Mouse (Mus musculus) bone marrow, adult 2 months (tissue): ENCODE measurements around the gene Cacna1c. TPM values are rescaled to one million over a fixed set of nuclear protein-coding genes. Genes with fewer than 3 reads are reported as not detected.

Source experiments
- H3K27ac ChIP-seq: fragments of 200-500 bp; 2 replicates; pipeline ENCODE4 v1.5.1; 2012; ENCODE audit warnings: low read depth, mild to moderate bottlenecking, control low read depth, inconsistent platforms, low read length; ENCODE audit not compliant: control insufficient read depth, poor library complexity, insufficient read depth
- H3K4me1 ChIP-seq: fragments of 200-500 bp; 2 replicates; pipeline ENCODE4 v1.6.1; 2011; ENCODE audit warnings: low read length; ENCODE audit not compliant: control insufficient read depth, insufficient read depth
- H3K4me3 ChIP-seq: fragments of 200-500 bp; replicated peaks from 2 replicates; pipeline ENCODE3; 2011; ENCODE audit warnings: mild to moderate bottlenecking, low read depth, low read length, control low read depth; ENCODE audit not compliant: control insufficient read depth
- CTCF ChIP-seq: fragments of 200-500 bp; IDR thresholded peaks from 2 replicates; pipeline ENCODE4 v1.5.1; 2011; ENCODE audit warnings: low read length, control low read depth; ENCODE audit not compliant: control insufficient read depth, insufficient read depth
- POLR2A ChIP-seq: fragments of 200-500 bp; IDR thresholded peaks from 2 replicates; pipeline ENCODE4 v1.6.1; 2011; ENCODE audit warnings: low read depth, mild to moderate bottlenecking, control low read depth, low read length, borderline replicate concordance; ENCODE audit not compliant: control insufficient read depth
- WGBS: fragments of 180-500 bp; shearing (Covaris S2); methylation state at CpG from one replicate; pipeline ENCODE4 v1.1.7; 2018; 5-methylcytosine and 5-hydroxymethylcytosine counted together
- polyA plus RNA-seq: library from polyadenylated mRNA; stranded (reverse); fragments of >200 nt; gene quantifications from 2 replicates; pipeline ENCODE4 v1.2.4, GENCODE M21; 2011; ENCODE audit warnings: low replicate concordance; ENCODE audit not compliant: missing spikeins, insufficient read depth, insufficient read length

The Cacna1c gene
- polyA plus RNA-seq, 1 experiment = 3.1 TPM

DNA sequence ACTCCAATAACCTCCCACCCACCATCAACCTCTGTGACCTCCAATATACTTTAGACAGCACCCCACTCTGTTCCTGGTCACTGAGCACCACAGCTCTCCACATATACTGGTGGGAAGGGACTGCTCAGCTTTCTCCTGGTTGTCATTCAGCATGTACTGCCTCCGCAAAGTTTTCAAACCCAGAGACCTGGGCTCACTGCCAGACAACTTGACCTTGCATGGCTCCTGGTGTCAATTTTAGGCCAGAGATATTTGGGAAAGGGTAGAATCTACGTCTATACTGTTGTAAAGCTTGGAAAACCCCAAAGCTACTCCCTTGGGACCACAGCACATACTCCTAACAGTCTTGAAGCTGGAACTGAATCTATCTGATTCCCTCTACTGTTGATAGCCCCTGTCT, 320.0 kb downstream of the Cacna1c start:
- H3K4me1 ChIP-seq = no peaks in the 10 kb centered on the region
- TF ChIP-seq CTCF (no peak), POLR2A (no peak)
- H3K4me3 ChIP-seq = no peak overlapping the region
- WGBS = 57% methylated on average over 2 of the region's 2 CpGs
- H3K27ac ChIP-seq = no peak overlapping the region

DNA sequence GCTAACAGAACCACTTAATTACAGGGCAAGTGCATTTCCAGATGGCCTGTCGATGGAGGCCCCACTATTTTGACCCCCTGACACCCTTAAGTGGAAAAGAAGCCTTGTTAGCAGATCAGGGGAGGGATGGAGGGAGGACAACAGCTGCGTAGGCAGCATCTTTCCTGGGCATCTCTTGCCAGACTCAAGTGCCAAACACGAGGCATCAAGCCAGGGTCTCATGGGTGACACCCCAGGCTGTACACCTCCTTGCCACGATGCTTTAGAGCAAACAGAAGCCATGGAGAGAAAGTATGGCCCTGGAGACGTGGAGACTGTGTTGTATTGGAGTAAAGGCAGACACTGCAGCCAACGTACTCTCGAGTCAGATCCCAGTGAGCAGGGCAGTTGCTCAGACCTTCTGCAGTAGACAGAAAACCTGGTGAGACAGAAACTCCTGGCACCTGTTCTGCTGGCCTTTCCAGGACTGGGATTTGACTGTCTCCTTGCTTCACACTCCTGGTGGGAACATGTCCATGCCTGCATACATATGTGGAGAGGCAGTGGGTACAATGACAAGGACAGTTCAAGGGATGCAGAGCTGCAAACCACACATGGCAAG, 325.9 kb downstream of the Cacna1c start:
- 59% methylated on average over 7 of the region's 7 CpGs for WGBS
- no peak overlapping the region for H3K4me3 ChIP-seq
- H3K27ac ChIP-seq = no peak overlapping the region
- TF ChIP-seq CTCF (no peak), POLR2A (no peak)
- H3K4me1 ChIP-seq = no peaks in the 10 kb centered on the region

DNA sequence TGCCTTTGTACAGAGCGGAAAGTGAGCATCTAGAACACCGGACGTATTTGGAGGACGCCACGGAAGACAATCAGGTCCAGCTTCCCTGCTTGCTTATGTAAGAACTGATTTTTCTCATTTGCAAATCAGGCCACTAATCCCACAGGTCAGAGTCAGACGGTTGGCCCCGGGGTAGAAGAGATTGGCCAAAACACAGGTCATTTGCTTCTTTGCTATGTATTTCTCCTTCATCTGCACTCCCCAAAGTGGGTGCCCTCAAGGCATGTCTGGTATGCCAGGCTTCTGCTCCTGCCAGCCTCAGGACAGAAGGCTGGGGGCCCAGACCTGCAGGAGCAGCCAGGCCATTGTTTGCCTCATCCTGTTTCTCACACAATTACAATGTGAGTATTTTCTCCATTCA, 328.8 kb downstream of the Cacna1c start:
- H3K27ac ChIP-seq = no peak overlapping the region
- H3K4me3 ChIP-seq = no peak overlapping the region
- TF ChIP-seq POLR2A (no peak), CTCF (no peak)
- H3K4me1 ChIP-seq = no peaks in the 10 kb centered on the region
- WGBS = 87% methylated on average over 7 of the region's 7 CpGs

DNA sequence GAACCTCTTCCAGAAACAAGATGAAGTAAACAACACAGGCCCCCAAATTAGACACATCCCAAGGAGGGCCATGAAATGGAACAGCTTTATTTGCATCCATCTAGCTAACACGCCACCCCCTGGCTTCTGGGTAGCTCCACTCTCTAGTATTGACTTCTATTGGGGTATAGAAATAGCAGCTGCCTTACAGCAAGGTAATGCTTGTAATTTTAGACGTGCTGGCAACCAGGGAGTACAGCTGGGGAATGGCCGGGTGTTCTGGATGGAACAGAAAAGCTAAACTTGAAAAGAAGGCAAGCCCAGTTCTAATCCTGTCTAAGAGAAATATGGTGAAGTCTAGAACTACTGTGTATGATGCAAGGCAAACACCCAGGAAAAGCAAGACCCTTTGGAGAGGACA, 329.3 kb downstream of the Cacna1c start:
- 65% methylated on average over 3 of the region's 3 CpGs for WGBS

DNA sequence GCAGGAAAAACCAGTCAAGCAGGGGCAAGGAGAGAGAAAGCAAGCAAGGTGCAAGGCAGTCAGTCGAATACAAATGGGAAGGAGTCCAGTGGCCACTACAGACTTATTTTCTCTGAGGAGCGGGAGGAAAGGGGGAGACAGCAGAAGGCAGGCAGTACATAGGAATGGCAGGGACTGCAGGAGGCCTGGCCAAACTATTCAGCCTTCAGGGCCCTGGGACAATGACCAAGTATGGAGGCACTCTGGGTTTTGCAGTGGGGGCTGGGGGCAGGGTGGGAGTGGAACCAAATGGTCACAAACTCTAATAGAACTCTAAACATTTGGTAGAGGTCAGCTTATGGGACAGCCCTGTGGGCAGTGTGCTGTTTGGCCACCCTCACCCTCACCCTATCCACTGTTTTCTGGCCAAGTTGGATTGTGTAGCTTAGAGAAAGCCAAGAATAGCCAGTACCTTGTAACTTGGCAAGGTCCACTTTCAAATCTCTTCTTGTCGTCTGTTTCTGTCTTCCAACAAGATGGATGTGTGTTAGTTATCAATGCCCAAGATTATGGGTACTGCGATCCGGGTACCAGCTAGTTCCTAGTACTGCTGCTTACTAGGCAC, 330.3 kb downstream of the Cacna1c start:
- no peak for TF ChIP-seq POLR2A
- TF ChIP-seq CTCF = no peak
- Histone ChIP-seq H3K4me1 (no peaks in the 10 kb centered on the region), H3K27ac (no peak overlapping the region), H3K4me3 (no peak overlapping the region)
- WGBS = 77% methylated on average over 5 of the region's 5 CpGs

More for the DNA sequence above, 329.3 kb downstream of the Cacna1c start:
- Histone ChIP-seq H3K4me1 (no peaks in the 10 kb centered on the region), H3K27ac (no peak overlapping the region), H3K4me3 (no peak overlapping the region)
- no peak for TF ChIP-seq CTCF
- no peak for TF ChIP-seq POLR2A

DNA sequence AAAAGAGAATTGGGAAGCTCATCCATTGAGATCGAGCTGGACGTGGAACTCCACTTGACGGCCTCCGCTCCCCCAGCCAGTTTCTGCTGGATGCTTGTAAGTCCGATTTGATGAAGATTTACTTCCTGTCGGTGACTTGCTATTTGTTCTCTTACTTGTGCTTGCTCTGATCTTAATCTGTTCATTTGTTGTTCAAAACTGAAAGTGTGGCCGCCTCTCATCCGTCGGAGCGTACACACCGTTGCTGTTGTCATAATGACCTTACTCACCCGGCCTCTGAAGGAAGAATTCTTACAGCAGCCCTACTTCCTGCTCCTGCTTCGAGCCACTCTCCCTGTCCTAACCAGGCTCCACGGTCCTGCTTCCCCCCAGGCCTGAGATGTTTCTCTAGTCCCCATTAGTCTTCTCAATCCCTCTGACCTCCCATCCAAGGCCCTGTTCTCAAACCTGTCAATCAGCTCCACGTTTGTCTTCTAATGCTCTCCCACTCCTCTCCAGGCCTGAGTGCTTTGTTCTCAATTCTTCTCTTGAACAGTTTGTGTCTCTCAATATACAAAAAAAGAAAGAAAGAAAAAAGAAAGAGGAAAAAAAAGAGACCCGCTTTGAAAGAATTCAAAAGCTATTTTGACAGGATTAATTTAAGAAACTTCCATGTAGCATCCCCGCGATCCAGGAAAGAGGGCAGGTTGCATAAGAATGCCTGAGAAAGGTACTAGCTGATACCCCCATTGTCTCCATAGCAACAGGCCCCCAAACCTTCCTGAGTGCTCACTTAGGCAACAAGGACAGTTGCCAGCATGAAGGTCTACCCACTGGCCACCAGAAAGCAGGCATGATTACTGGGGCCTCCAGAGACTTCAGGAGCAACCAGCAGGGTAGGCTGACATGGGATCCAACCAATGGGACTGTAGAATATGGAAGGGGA, 331.3 kb downstream of the Cacna1c start:
- 42% methylated on average over 18 of the region's 18 CpGs for WGBS

DNA sequence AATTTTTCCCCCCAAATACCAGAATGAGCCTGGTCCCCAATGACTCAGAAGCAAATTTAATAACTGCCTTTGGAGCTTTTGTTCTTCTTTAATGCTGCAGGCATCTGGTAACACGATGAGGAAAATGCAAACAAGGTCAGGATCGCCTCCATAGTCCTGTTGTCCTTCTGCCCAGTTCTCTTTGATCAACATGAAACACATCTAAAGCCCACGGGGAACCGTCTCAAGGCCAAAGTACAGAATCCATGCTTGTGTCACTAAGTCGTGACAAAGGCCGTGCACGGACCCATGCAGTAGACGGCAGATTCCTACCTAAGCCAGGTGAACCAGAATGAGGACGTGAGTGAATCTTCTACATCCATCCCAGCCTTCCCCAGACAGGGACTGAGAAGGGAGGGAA, 333.5 kb downstream of the Cacna1c start:
- Histone ChIP-seq H3K27ac (no peak overlapping the region), H3K4me1 (no peaks in the 10 kb centered on the region), H3K4me3 (no peak overlapping the region)
- no peak for TF ChIP-seq CTCF
- TF ChIP-seq POLR2A = no peak
- 85% methylated on average over 9 of the region's 9 CpGs for WGBS

More for the DNA sequence above, 331.3 kb downstream of the Cacna1c start:
- H3K4me1 ChIP-seq = no peaks in the 10 kb centered on the region
- no peak overlapping the region for H3K4me3 ChIP-seq
- no peak overlapping the region for H3K27ac ChIP-seq
- TF ChIP-seq POLR2A = no peak
- no peak for TF ChIP-seq CTCF

DNA sequence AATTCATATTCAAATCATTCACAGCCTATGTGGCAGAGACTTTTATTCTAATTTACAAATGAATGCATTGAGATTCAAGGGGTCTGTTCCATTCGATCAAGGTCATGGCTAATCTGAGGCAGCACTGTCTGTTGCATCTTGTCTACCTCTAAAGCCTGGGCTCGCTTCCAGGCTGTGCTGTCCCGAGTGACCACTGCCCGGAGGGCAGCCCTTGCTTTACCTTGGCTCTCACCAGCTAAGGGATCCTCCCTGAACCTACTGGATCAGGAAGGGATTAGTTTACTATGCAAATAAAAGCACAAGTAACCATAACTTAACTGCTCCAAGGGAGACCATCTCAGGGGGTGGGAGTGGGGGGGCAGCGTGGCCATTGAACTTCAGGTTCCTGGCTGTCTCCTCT, 334.1 kb downstream of the Cacna1c start:
- 81% methylated on average over 5 of the region's 5 CpGs for WGBS
- no peak for TF ChIP-seq CTCF
- TF ChIP-seq POLR2A = no peak
- Histone ChIP-seq H3K27ac (no peak overlapping the region), H3K4me3 (no peak overlapping the region), H3K4me1 (no peaks in the 10 kb centered on the region)

DNA sequence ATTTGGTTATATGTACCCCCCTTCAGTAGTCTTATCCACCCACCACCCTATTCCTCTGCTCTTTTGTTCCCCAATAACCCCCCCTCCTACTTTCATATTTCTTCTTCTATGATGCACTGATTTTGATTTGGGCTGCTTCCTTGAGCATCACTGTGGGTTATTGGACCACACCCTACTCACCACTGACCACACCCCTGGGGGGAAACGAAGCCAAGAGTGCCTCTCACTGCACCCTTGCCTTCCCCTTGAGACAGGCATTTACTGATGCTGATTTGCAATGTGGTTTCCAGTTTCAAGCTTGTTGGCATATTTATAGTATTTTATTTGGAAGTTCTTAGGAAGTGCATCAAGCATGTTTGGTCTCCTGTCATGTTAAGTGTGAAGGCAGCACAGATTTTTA, 337.8 kb downstream of the Cacna1c start:
- no peak for TF ChIP-seq POLR2A
- no peak for TF ChIP-seq CTCF
- Histone ChIP-seq H3K4me1 (no peaks in the 10 kb centered on the region), H3K27ac (no peak overlapping the region), H3K4me3 (no peak overlapping the region)
- 21% methylated on average over 1 of the region's 1 CpGs for WGBS
